Mouse (Mus musculus) right cerebral cortex, postnatal 36 days (tissue): Measurements from ENCODE around the gene Ccp110.

ENCODE experiments used
- DNase-seq, 2 experiments: peaks; one replicate each; pipeline ENCODE4 v3.0.0; 2022; ENCODE audit warnings: low spot score in 2 of 2, mixed read lengths in 1 of 2

The Ccp110 gene

GRCm38 (mm10) chr7:118769655-118770054 is 57.3 kb downstream of the Ccp110 start:
- DNase-seq: no peak

GRCm38 (mm10) chr7:118773027-118773426 is 60.7 kb downstream of the Ccp110 start:
- DNase-seq: no peak

GRCm38 (mm10) chr7:118775991-118776390 is 63.6 kb downstream of the Ccp110 start:
- no peak for DNase-seq

- DNase-seq: no peak
Observed at GRCm38 (mm10) chr7:118776491-118776890, 64.1 kb downstream of the Ccp110 start.

- peak in 1 of 2 experiments; percentile 38 for DNase-seq
Observed at GRCm38 (mm10) chr7:118777598-118778394, 65.4 kb downstream of the Ccp110 start.

GRCm38 (mm10) chr7:118778561-118778960 is 66.2 kb downstream of the Ccp110 start:
- DNase-seq: no peak

GRCm38 (mm10) chr7:118783305-118784001 is 71.1 kb downstream of the Ccp110 start:
- peak; percentile 23 to 49 for DNase-seq

GRCm38 (mm10) chr7:118786091-118786490 is 73.7 kb downstream of the Ccp110 start:
- DNase-seq: no peak
